Mouse (Mus musculus) lung, embryonic 16.5 days (tissue): ENCODE results near the gene Kcnj15. TPM values are rescaled to one million over a fixed set of nuclear protein-coding genes. Genes with fewer than 3 reads are reported as not detected.

Source experiments
- ATAC-seq: fragments of 200-750 bp; cut with Nextera tagmentation; 2 replicates; pipeline ENCODE4 v1.8.0; 2017; ENCODE audit warnings: low read depth, mild to moderate bottlenecking, moderate library complexity
- H3K27ac ChIP-seq: fragments of 300-500 bp; sonication (generic); 2 replicates; pipeline ENCODE4 v1.5.1; 2014; ENCODE audit warnings: mild to moderate bottlenecking, control low read depth, low read length
- H3K27me3 ChIP-seq: fragments of 300-500 bp; sonication (generic); 2 replicates; pipeline ENCODE4 v1.6.1; 2014; ENCODE audit warnings: low read depth, low read length, mixed read lengths; ENCODE audit not compliant: control insufficient read depth, insufficient read depth
- H3K36me3 ChIP-seq: fragments of 300-500 bp; sonication (generic); 2 replicates; pipeline ENCODE4 v1.6.1; 2014; ENCODE audit warnings: low read length; ENCODE audit not compliant: control insufficient read depth, insufficient read depth
- H3K4me1 ChIP-seq: fragments of 300-500 bp; sonication (generic); replicated peaks from 2 replicates; pipeline ENCODE4 v1.6.1; 2014; ENCODE audit warnings: low read length, mixed read lengths; ENCODE audit not compliant: control insufficient read depth, insufficient read depth
- H3K4me2 ChIP-seq: fragments of 300-500 bp; sonication (generic); 2 replicates; pipeline ENCODE4 v1.6.1; 2014; ENCODE audit warnings: low read depth, low read length, control low read depth
- H3K4me3 ChIP-seq: fragments of 300-500 bp; sonication (generic); 2 replicates; pipeline ENCODE4 v1.5.1; 2014; ENCODE audit warnings: mild to moderate bottlenecking, low read length, control low read depth
- H3K9ac ChIP-seq: fragments of 300-500 bp; sonication (generic); 2 replicates; pipeline ENCODE4 v1.6.1; 2014; ENCODE audit warnings: low read length, control low read depth
- H3K9me3 ChIP-seq: fragments of 300-500 bp; sonication (generic); 2 replicates; pipeline ENCODE4 v1.6.1; 2016; ENCODE audit warnings: low read length; ENCODE audit not compliant: control insufficient read depth
- WGBS: fragments of 180-500 bp; shearing (Covaris S2); extraction: QIAGEN DNeasy Blood & Tissue Kit; methylation state at CpG from one replicate; pipeline ENCODE4 v1.1.7; 2014; 5-methylcytosine and 5-hydroxymethylcytosine counted together
- polyA plus RNA-seq: library from polyadenylated mRNA; unstranded; fragments of >200 nt; fragmentation: Nextera tagmentation; extraction: Ambion mirVana; gene quantifications from 2 replicates; pipeline ENCODE4 v1.2.1, GENCODE M21; 2015

Kcnj15 gene
- 4.0 and 4.3 TPM in 2 replicates for polyA plus RNA-seq

DNA sequence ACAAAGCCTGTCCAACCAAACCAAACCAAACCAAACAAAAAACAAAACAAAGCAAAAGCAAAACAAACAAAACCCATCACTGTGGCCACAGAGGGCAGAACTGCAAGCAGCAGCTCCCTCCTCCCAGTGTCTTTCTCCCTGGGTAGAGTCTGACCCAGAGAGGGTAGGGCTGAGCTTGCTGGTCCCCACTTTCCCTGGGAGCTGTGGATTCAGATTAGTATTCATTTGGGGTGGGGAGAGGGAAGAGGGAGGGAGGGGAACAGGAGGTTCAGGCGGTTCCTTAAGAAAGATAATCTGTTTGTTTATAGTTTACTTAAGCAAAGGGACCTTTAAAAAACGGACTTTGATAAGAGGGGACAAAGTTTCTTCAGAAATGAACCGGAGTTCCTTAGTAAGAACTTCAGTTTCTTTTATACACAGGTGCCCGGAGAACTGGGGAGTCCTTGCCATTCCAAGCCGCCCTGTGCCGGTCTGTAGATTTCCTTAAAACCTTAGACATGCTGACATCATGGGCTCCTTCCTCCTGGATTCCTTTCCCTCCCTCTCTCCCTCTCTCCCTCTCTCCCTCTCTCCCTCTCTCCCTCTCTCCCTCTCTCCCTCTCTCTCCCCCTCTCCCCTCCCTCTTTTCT lies at the start of gene Kcnj15:
Gene Kcnj15 (plus strand): TSS at position 293 of the 629 bp plus-strand sequence.
- Histone ChIP-seq H3K27ac (peak within 1 kb of the TSS; percentile 61), H3K36me3 (no peaks in the 10 kb centered on the region), H3K4me3 (peak within 1 kb of the TSS; percentile 9), H3K27me3 (no peaks in the 10 kb centered on the region), H3K9me3 (no peaks in the 10 kb centered on the region), H3K4me1 (peaks cover 2% of the 10 kb centered on the region; the same call in 1 of the 2 replicates), H3K4me2 (peak within 1 kb of the TSS; percentile 33), H3K9ac (peak within 1 kb of the TSS; percentile 41; the same call in 1 of the 2 replicates)
- 12% methylated on average over 6 of the region's 6 CpGs for WGBS
- ATAC-seq, result no peak

DNA sequence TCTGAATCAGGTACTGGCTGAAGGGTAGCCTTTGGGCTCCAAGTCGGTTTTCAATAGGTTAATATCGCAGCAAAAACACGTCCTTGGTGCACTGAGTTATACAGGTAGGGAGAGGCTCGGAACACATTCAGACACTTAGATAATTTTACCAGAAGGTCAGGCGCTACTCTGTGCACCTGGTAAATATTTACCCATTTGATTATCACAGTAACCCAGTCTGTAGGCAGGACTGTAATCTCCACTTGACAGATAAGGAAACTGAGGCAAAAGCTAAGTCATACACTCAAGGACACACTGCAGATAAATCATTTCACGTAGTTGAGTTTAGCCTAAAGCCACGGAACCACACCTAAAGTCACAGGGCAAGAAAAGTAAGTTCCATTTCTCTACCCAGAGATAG lies 49.1 kb upstream of the Kcnj15 start:
- Histone ChIP-seq H3K27ac (no peak overlapping the region), H3K4me2 (no peak overlapping the region), H3K4me1 (peaks cover 2% of the 10 kb centered on the region; the same call in 1 of the 2 replicates), H3K9me3 (no peaks in the 10 kb centered on the region), H3K27me3 (no peaks in the 10 kb centered on the region), H3K4me3 (no peak overlapping the region), H3K36me3 (no peaks in the 10 kb centered on the region), H3K9ac (no peak overlapping the region)
- ATAC-seq, result no peak
- WGBS, result 61% methylated on average over 7 of the region's 7 CpGs

DNA sequence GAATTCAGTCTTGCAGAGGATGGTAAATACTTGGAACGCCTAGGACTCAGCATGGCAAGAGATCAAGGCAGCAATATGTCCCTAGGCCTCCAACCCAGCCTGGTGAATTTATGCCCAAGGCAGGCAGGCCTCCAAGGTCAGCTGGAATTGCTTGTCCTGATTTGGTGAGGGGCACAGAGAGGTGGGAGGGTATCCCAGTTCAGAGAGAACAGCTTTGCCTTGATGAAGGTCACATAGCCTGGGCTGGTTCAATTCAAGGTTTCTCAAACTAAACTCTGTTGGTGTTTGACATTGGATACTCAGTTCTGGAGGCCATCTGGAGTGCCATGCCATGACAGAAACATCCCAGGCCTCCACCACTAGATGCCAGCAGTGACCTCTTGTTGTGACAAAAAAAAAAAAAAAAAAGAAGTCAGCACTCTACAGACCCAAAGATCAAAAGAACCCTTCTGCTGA lies 48.3 kb upstream of the Kcnj15 start:
- peak; percentile 49; the same call in 1 of the 2 replicates for ATAC-seq
- Histone ChIP-seq H3K36me3 (no peaks in the 10 kb centered on the region), H3K9ac (no peak overlapping the region), H3K27ac (no peak overlapping the region), H3K4me1 (peaks cover 2% of the 10 kb centered on the region; the same call in 1 of the 2 replicates), H3K9me3 (no peaks in the 10 kb centered on the region), H3K4me3 (no peak overlapping the region), H3K27me3 (no peaks in the 10 kb centered on the region), H3K4me2 (no peak overlapping the region)
- 6% methylated on average over 1 of the region's 1 CpGs for WGBS

DNA sequence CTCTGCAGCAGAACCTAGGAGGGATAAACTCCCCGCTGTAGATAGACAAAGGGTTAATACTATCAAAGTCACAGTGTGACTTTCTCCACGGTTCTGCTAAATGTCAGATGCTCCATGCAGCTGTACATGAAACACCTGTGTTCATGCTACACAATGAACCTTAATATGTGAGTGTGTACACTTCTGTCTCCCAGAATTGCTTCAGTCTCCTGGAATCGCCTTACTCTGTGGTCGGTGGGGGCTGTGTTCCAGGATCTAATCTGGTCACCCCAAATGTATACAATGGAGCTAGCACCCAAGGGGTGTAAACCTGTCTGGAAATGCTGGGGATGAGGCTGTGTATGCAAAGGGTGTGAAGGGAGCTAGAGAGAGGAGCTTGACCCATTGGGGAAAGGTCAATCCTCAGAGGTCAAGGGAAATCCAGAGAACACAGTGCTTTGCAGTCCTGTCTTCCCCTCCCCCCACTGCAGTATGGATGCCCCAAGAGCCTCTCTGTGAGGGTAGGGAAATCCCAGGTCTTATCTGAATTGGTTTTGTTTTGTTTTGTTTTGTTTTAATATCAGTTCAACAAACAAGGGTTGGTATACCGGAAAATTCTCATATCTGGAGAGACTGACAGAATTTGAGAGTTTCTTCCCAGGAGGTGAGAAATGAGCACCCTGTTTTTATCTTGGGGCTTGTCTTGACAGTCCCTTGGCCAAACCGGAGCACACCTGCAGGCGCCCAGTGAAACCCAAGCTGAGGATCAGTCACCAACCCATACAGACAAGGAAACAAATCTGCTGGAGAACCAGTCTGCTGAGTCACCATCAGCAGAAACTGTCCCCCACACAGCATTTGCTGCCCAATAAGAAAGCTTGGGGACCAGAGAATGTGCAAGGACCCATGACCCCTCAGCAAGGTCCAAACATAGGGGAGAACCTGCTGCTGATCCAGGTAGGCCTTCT lies 42.8 kb upstream of the Kcnj15 start:
- Histone ChIP-seq H3K9me3 (no peaks in the 10 kb centered on the region), H3K27me3 (no peaks in the 10 kb centered on the region), H3K4me3 (no peak overlapping the region), H3K4me1 (no peaks in the 10 kb centered on the region), H3K9ac (no peak overlapping the region), H3K27ac (no peak overlapping the region), H3K4me2 (no peak overlapping the region), H3K36me3 (no peaks in the 10 kb centered on the region)
- 55% methylated on average over 7 of the region's 7 CpGs for WGBS
- ATAC-seq, result no peak

DNA sequence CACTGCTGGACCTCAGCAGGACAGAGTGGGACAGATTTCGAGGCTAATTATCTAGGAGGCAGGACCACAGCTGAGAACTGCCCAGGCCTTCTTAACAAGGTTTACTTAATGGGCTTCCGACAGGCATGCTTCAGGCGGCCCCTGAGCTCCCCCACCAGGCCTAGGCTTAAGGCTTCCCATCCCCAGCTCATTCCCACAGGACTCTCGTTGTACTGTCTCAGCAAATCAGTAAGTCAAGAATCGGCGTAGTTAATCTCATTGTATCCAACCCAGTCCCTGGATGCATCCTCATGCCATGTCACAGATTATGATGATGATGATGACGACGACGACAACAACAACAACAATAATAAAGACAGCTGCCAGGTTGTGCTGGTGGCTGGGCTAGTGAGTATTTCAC lies 41.6 kb upstream of the Kcnj15 start:
- Histone ChIP-seq H3K4me3 (no peak overlapping the region), H3K27me3 (no peaks in the 10 kb centered on the region), H3K4me1 (peaks cover 3% of the 10 kb centered on the region; the same call in 1 of the 2 replicates), H3K27ac (no peak overlapping the region), H3K36me3 (no peaks in the 10 kb centered on the region), H3K9ac (no peak overlapping the region), H3K4me2 (no peak overlapping the region), H3K9me3 (no peaks in the 10 kb centered on the region)
- WGBS, result 78% methylated on average over 9 of the region's 9 CpGs
- no peak for ATAC-seq

DNA sequence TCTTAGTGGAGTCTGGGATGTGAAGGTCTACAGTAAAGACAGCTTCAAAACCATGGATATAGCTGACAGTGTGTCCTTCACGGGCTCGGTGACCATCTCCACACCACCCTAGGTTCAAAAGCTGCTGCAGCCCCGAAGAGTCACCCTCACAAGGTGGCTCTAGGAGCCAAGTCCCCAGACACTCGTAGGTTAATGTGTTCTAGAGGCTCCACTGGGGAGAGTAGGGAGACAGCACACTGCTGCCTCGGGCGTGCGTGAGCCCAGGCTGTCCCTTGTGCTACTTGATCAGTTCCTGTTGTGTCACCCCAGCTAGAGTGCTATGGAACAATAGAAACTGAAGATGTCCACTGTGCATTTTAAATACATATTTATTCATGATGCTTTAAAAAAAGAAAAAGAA lies 41.0 kb upstream of the Kcnj15 start:
- peaks cover 4% of the 10 kb centered on the region for H3K4me1 ChIP-seq

DNA sequence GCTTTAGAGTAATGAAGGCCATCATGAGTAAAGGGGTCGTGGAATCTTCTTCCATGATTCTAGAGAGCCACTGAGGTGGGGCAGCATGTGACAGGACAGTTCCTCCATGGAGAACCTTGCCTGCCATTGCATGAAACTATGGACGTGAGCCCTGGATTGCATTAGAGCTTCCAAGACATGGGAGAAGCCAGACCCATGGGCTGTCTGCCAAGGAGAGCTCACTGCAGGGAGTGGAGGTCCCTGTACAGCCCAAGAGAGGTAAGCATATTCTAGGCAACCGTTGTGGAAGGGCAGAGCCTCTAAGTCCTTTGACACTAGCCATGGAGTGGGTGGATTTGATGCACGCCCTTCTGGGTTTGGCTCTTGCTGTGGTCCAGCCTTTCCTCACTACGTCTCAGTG lies 40.5 kb upstream of the Kcnj15 start:
- no peaks in the 10 kb centered on the region for H3K27me3 ChIP-seq
- H3K27ac ChIP-seq, result no peak overlapping the region
- 75% methylated on average over 5 of the region's 5 CpGs for WGBS
- no peak overlapping the region for H3K9ac ChIP-seq
- no peak overlapping the region for H3K4me2 ChIP-seq
- H3K9me3 ChIP-seq, result no peaks in the 10 kb centered on the region
- no peak for ATAC-seq
- no peaks in the 10 kb centered on the region for H3K36me3 ChIP-seq
- H3K4me3 ChIP-seq, result no peak overlapping the region
- peaks cover 9% of the 10 kb centered on the region for H3K4me1 ChIP-seq

More for the DNA sequence above, 41.0 kb upstream of the Kcnj15 start:
- H3K27me3 ChIP-seq, result no peaks in the 10 kb centered on the region
- no peak overlapping the region for H3K9ac ChIP-seq
- no peak overlapping the region for H3K4me2 ChIP-seq
- no peak overlapping the region for H3K27ac ChIP-seq
- 86% methylated on average over 7 of the region's 7 CpGs for WGBS
- no peaks in the 10 kb centered on the region for H3K36me3 ChIP-seq
- H3K9me3 ChIP-seq, result no peaks in the 10 kb centered on the region
- no peak overlapping the region for H3K4me3 ChIP-seq
- no peak for ATAC-seq

DNA sequence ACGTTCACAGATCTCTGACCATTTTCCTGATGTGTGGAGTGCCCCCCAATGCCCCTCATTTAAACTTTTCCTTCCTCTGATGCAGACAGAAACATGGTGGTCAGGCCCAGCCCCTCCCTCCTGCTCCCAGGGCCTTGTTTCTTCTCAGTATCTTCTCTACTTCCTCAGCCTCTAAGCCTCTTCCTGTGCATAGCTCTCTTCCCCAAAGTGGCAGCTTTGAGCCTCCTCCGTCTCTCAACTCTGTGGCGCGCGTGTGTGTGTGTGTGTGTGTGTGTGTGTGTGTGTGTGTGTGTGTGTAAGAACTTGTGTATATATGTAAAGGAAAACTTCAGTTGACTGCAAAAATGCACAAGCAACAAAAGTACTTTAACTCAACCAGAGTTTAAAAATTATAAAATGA lies 38.6 kb upstream of the Kcnj15 start:
- H3K27me3 ChIP-seq, result no peaks in the 10 kb centered on the region
- H3K4me3 ChIP-seq, result no peak overlapping the region
- H3K9ac ChIP-seq, result no peak overlapping the region
- no peak overlapping the region for H3K27ac ChIP-seq
- no peaks in the 10 kb centered on the region for H3K9me3 ChIP-seq
- ATAC-seq, result no peak
- peaks cover 21% of the 10 kb centered on the region for H3K4me1 ChIP-seq
- no peaks in the 10 kb centered on the region for H3K36me3 ChIP-seq
- WGBS, result 60% methylated on average over 5 of the region's 5 CpGs
- no peak overlapping the region for H3K4me2 ChIP-seq

DNA sequence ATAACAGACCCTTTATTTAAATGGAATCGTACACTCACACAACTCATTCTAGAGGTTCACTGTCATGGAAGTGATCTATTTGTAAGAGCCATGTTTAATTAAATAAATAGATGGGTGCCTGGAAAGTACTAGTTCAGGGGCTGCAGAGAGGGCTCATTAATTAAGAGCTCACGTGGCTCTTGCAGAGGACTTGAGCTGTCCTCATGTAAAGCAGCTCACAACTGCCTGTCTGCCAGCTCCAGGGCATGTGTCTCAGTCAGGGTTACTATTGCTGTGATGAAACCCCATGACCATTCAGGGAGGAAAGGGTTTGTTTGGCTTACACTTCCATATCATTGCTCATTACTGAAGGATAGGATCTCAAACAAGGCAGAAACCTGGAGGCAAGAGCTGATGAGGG lies 37.9 kb upstream of the Kcnj15 start:
- H3K9ac ChIP-seq, result no peak overlapping the region
- no peaks in the 10 kb centered on the region for H3K36me3 ChIP-seq
- no peak for ATAC-seq
- H3K4me3 ChIP-seq, result no peak overlapping the region
- no peaks in the 10 kb centered on the region for H3K9me3 ChIP-seq
- no peak overlapping the region for H3K4me2 ChIP-seq
- no peaks in the 10 kb centered on the region for H3K27me3 ChIP-seq
- 51% methylated on average over 2 of the region's 2 CpGs for WGBS
- no peak overlapping the region for H3K27ac ChIP-seq
- peaks cover 23% of the 10 kb centered on the region for H3K4me1 ChIP-seq
